Mouse (Mus musculus): Measurements from ENCODE around the gene Emcn.

Gene Emcn

DNA sequence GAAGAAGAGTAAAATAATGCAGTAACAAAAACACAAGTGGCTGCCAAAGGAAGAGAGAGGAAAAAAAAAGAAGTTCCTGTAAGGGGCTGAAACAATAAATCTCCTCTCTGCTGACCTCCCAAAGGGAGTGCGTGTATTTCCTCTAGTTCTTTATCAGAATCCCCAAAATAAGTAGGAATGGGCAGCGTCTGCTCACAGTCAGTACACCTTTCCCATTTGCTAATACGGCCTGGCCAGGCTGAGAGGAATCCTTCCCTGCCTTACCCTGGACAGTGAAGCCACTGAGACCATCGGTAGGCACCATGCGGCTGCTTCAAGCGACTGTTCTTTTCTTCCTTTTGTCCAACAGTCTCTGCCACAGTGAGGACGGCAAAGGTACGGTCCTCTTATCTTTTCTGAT lies at the start of gene Emcn:
Emcn (plus strand) TSS at position 130 of the 400 bp plus-strand sequence.
- no peak for DNase-seq

- no peak for DNase-seq
Observed at GRCm38 (mm10) chr3:137293174-137293591, 47.7 kb upstream of the Emcn start.

DNA sequence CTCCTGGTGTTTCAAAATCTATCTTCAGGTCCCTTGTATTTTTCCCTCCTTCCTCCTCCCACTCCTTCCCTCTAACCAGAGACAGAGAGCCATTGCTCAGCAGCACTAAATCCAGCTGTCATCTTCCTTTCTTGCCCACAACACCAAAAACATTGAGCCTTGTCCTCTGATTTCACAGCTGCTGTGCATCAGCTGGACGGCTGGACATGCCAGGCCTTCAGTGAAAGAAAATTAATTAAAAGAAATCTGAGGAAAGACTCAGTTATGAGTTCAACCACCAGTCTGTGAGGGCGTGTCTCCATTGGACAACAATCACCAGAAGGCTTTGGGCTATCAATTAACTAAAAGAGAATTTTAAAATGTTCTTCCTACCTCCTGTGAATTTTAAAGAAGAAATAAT lies 42.6 kb upstream of the Emcn start:
- no peak for DNase-seq

- no peak for DNase-seq
Observed at GRCm38 (mm10) chr3:137300210-137300609, 40.7 kb upstream of the Emcn start.

GRCm38 (mm10) chr3:137301195-137301594 lies 39.7 kb upstream of the Emcn start:
- no peak for DNase-seq

DNA sequence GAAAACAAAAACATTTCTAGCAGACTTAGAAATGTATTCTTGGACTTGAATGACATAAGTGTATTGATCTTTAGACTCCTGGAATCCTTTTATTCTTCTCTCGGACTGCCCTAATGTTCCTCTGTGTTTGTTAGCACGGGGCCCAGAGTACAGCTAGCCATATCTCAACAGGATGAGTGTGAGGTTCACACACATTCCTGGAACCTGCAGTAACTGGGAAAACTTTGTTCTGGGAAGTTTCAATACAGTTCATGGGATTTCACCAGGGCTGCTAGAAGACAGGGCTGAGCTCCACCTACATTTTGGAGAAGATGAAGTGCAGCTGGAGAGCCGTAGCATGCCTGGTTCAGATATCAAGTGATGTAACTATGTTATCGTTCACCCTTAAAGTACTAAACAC lies 38.1 kb upstream of the Emcn start:
- DNase-seq = no peak

GRCm38 (mm10) chr3:137309959-137310358 lies 30.9 kb upstream of the Emcn start:
- DNase-seq = no peak

- DNase-seq = no peak
Observed at GRCm38 (mm10) chr3:137312540-137312939, 28.3 kb upstream of the Emcn start.

- DNase-seq = no peak
Observed at GRCm38 (mm10) chr3:137313775-137314362, 27.0 kb upstream of the Emcn start.

GRCm38 (mm10) chr3:137318371-137318770 lies 22.5 kb upstream of the Emcn start:
- DNase-seq = no peak

- no peak for DNase-seq
Observed at GRCm38 (mm10) chr3:137319950-137320349, 20.9 kb upstream of the Emcn start.

- DNase-seq = no peak
Observed at GRCm38 (mm10) chr3:137322304-137322703, 18.6 kb upstream of the Emcn start.

GRCm38 (mm10) chr3:137329898-137330297 lies 11.0 kb upstream of the Emcn start:
- no peak for DNase-seq

DNA sequence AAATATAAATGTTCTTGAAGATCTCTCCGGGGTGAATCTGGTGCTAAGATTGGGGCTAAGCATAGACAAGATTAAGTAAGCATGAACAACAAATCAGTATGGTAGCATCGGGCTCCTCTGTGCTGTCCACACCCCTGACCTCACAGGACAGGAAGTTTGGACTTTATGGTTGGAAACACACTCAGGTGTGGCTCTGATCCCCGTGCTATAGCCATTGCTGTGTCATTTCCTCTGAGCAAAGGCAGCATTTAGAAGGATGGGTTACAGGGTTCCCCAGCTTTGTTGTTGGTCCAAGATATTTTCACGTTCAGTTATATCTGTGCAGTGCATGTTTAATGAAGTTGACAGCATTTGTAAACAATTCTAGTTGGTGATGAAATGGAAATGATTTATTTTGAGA lies 9.9 kb upstream of the Emcn start:
- DNase-seq = no peak

GRCm38 (mm10) chr3:137332531-137332930 lies 8.3 kb upstream of the Emcn start:
- DNase-seq = no peak

DNA sequence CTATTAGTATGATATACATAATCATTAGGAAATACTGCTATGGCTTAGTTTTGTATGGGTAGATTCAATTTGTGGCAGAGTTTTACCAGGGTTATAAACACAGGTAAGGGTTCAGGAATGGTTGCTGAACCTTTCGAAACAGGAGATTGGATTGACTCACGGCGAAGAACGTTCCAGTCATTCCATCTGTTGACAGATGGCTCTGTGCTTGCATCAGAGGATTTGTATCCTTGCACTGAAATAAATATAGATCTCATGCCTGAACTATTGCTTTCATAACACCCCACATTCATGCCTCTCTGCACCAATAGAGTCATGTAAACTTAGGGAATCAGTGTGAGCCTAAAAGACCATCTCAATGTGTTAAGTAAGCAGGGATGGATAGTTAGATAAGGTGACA lies 4.9 kb upstream of the Emcn start:
- DNase-seq = peak; percentile 24

- no peak for DNase-seq
Observed at GRCm38 (mm10) chr3:137343446-137343845, 2.6 kb downstream of the Emcn start.

DNA sequence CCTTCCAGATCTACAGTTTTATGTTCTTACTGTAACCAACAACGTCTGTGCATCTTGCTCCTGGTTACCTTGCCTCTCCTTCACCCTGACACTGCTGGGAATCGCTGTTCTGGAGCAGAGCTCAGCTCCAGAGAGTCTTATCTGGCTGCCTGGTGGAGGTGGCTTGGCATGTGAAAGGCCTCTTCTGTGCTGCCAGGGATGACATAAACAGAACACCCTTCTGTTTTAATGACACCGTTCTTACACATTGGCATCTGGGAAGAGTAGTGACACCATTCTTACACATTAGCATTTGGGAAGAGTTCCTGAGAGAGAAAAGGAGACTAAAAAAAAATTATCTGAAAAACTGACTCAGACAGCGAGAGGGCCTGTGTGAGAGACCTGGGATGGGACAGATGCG lies 11.0 kb downstream of the Emcn start:
- DNase-seq = no peak

DNA sequence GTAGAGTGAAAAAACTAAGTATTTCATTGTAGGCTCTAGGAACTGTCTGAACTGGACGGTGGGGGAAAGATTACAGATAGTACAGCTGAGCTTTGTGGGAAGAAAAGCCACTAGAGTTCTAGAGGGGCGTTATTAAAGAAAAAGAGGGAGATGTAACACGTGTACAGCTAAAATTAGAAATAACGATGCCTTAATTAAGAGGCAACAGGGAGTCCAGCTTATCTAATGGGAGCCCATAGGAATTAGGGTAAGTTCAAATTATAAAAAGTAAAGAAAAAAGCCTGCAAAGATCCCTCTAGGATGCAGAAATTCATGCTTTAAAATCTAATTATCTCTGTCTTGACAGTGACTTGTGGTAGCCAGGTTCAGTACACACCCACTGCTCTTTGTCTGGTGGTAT lies 15.8 kb downstream of the Emcn start:
- no peak for DNase-seq

GRCm38 (mm10) chr3:137367123-137367825 lies 26.4 kb downstream of the Emcn start:
- no peak for DNase-seq

DNA sequence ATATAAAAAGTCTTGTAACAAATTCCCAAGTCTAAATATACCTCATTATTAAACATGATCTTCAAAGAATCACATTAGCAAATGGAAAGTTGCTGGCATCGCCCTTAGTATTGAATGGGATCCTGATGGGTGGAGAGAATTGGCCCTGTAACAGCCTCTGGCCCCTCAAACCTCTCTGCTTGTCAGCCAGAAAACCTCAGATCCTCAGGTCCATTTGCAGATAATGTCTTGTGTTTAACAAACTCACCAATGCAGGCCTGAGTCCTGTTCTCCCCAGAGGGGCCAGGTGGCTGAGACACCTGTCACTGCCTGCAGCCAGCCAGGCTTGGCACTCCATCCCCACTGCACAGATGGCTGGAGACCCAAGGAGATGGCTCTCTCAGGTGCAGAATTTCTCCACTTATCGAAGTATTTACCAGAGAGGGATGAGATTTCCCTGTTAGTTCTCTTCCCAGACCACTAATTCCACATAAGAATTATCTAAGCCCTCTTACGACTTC lies 27.0 kb downstream of the Emcn start:
- DNase-seq = peak; percentile 99

DNA sequence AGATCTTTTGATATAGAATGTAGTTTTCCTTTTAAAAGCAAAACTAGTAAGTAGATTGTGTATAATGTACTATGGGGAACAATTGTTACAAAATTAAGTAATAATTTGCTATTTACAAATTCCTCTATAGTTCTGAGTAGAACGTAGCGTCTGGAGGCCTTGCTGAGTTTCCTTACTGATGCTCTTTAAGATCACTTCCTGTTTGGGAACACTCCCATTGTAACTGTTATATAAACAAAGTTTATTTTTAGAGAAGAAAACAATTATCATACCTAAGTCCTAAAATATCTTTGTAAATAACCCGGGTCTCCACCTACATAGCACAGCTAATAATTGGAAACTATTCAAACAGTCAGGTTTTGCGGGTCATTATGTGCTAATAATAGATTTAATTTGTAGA lies 32.0 kb downstream of the Emcn start:
- DNase-seq = no peak

DNA sequence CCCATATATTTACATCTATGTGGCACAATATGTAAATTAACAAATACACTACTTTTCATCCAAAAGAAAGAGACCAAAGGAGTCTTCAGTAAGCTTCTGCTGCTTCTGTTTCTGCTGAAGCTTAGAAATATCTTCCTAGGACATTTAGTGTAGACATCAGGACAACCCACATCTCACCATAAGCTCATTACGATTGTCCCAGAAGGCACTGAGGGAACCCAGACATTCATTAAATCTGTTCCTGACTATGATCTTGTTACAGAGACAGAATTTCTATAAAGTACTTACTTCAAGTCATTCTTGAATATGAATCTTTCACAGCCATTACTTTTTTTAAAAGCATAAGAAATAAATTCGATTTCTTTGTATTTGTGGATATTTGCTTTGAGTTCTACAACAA lies 41.4 kb downstream of the Emcn start:
- no peak for DNase-seq

DNA sequence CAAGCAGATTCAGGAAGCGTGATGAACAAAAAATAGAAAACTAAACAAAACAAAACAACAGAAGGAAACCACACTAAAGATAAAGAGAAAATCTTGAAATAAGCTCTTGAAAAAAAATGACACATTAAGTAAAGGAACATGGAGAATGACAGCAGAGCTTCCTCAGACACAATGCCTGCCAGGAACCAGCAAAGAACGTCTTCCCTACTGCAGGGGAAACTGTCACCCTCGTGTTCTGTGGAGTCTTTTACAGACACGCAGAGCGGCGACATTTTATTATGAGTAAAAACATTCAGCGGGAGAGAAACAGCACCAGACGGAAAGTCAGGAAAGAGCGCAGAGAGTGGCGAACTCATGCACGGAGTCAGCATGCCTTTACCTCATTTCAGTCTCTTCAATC lies 54.7 kb downstream of the Emcn start:
- no peak for DNase-seq
